Mouse (Mus musculus) bone marrow, adult 2 months (tissue): Measurements from ENCODE around the gene Padi2.

Experiments
- CTCF ChIP-seq: fragments of 200-500 bp; IDR thresholded peaks from 2 replicates; pipeline ENCODE4 v1.5.1; 2011; ENCODE audit warnings: low read length, control low read depth; ENCODE audit not compliant: control insufficient read depth, insufficient read depth
- POLR2A ChIP-seq: fragments of 200-500 bp; IDR thresholded peaks from 2 replicates; pipeline ENCODE4 v1.6.1; 2011; ENCODE audit warnings: low read depth, mild to moderate bottlenecking, control low read depth, low read length, borderline replicate concordance; ENCODE audit not compliant: control insufficient read depth

DNA sequence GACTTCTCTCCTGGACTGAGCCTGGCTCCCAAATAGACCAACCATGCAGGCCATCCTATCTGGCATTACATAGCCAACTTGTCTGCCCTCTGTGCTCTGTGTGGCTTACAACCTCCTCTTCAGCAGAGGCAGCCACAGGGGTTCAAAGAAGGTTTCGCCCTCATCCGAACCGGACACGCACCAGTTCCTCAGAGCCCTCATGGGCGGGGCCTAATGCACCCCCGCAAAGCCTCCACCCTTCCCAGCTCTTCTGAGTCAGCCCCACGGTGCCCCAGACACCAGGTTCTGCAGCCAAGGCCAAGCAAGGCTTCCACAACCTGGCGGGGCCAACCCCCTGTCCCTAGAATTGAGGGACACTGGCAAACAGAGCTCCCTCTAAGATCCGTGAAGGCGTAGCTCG is 46.9 kb upstream of the Padi2 start:
- TF ChIP-seq CTCF (no peak), POLR2A (no peak)
